Mouse (Mus musculus) embryonic fibroblast, embryonic 13.5 days (primary cell): Measurements from ENCODE around the gene Slc25a39. TPM values are rescaled to one million over a fixed set of nuclear protein-coding genes. Genes with fewer than 3 reads are reported as not detected.
A peak's percentile ranks its signal among the peaks of the same experiment; 100 is the strongest.
"Not testable (repeated sequence)": the region's sequence is repeated elsewhere in the genome, so short reads cannot be mapped to it uniquely, and the experiment has no call there.

Source experiments
- H3K27ac ChIP-seq: 2 replicates; pipeline ENCODE4 v1.5.1; 2012; ENCODE audit warnings: low read length, control low read depth, inconsistent platforms; ENCODE audit not compliant: insufficient read depth
- H3K4me1 ChIP-seq: 2 replicates; pipeline ENCODE4 v1.6.1; 2011; ENCODE audit warnings: low read length; ENCODE audit not compliant: control insufficient read depth, insufficient read depth
- H3K4me3 ChIP-seq: 2 replicates; pipeline ENCODE4 v1.5.1; 2011; ENCODE audit warnings: mild to moderate bottlenecking, control low read depth, low read length; ENCODE audit not compliant: insufficient read depth
- CTCF ChIP-seq: IDR thresholded peaks from 2 replicates; pipeline ENCODE4 v1.5.1; 2011; ENCODE audit warnings: mild to moderate bottlenecking, control low read depth, low read length, moderate library complexity, borderline replicate concordance; ENCODE audit not compliant: insufficient read depth
- POLR2A ChIP-seq: IDR thresholded peaks from 2 replicates; pipeline ENCODE4 v1.6.1; 2011; ENCODE audit warnings: low read depth, mild to moderate bottlenecking, control low read depth, low read length, moderate library complexity
- polyA plus RNA-seq: library from polyadenylated mRNA; stranded (reverse); fragments of >200 nt; gene quantifications from 2 replicates; pipeline ENCODE4 v1.2.4, GENCODE M21; 2011; ENCODE audit warnings: low read depth; ENCODE audit not compliant: missing spikeins, insufficient read length

Slc25a39 gene
- polyA plus RNA-seq, 1 experiment = 174 TPM

GRCm38 (mm10) chr11:102415034-102415802, 7.5 kb upstream of the Slc25a39 start:
- TF ChIP-seq POLR2A = no peak
- no peak for TF ChIP-seq CTCF
- H3K4me1 ChIP-seq = peaks cover 4% of the 10 kb centered on the region
- no peak overlapping the region for H3K4me3 ChIP-seq
- no peak overlapping the region for H3K27ac ChIP-seq

- Histone ChIP-seq H3K4me3 (no peak overlapping the region), H3K27ac (no peak overlapping the region), H3K4me1 (peaks cover 4% of the 10 kb centered on the region)
- TF ChIP-seq CTCF (no peak), POLR2A (no peak)
Measured at GRCm38 (mm10) chr11:102413059-102413458, 5.3 kb upstream of the Slc25a39 start.

GRCm38 (mm10) chr11:102411704-102412103, 4.0 kb upstream of the Slc25a39 start:
- TF ChIP-seq POLR2A (no peak), CTCF (peak; percentile 70; the same call in 1 of the 2 replicates)
- peak overlapping the region; percentile 84 for H3K27ac ChIP-seq
- H3K4me3 ChIP-seq = no peak overlapping the region
- H3K4me1 ChIP-seq = peaks cover 4% of the 10 kb centered on the region

- H3K27ac ChIP-seq = peak overlapping the region; percentile 84
- peaks cover 4% of the 10 kb centered on the region for H3K4me1 ChIP-seq
- no peak for TF ChIP-seq CTCF
- no peak for TF ChIP-seq POLR2A
- no peak overlapping the region for H3K4me3 ChIP-seq
Measured at GRCm38 (mm10) chr11:102411061-102411460, 3.3 kb upstream of the Slc25a39 start.

GRCm38 (mm10) chr11:102410345-102410744, 2.6 kb upstream of the Slc25a39 start:
- H3K27ac ChIP-seq, H3K4me1 ChIP-seq, H3K4me3 ChIP-seq: not testable (repeated sequence)

GRCm38 (mm10) chr11:102409795-102410330, 2.1 kb upstream of the Slc25a39 start:
- TF ChIP-seq CTCF (no peak), POLR2A (no peak)
- H3K27ac ChIP-seq = no peak overlapping the region

GRCm38 (mm10) chr11:102408888-102409794, 1.4 kb upstream of the Slc25a39 start:
- Histone ChIP-seq H3K27ac (peak overlapping the region; percentile 65), H3K4me3 (no peak overlapping the region), H3K4me1 (peaks cover 4% of the 10 kb centered on the region; the same call in 1 of the 2 replicates)
- TF ChIP-seq CTCF = no peak
- no peak for TF ChIP-seq POLR2A

More at GRCm38 (mm10) chr11:102409795-102410330, 2.1 kb upstream of the Slc25a39 start:
- H3K4me1 ChIP-seq = peaks cover 4% of the 10 kb centered on the region; the same call in 1 of the 2 replicates
- no peak overlapping the region for H3K4me3 ChIP-seq

GRCm38 (mm10) chr11:102408344-102408876, 664 bp upstream of the Slc25a39 start:
- H3K4me1 ChIP-seq = peaks cover 4% of the 10 kb centered on the region; the same call in 1 of the 2 replicates
- TF ChIP-seq POLR2A (peak; percentile 90), CTCF (no peak)
- H3K27ac ChIP-seq = peak overlapping the region; percentile 94
- peak overlapping the region; percentile 63 for H3K4me3 ChIP-seq

GRCm38 (mm10) chr11:102406900-102407833, 579 bp downstream of the Slc25a39 start:
- Histone ChIP-seq H3K4me1 (peaks cover 4% of the 10 kb centered on the region; the same call in 1 of the 2 replicates), H3K4me3 (peak overlapping the region; percentile 94), H3K27ac (peak overlapping the region; percentile 94)
- TF ChIP-seq POLR2A (no peak; the same call in none of the 2 replicates), CTCF (no peak)
